Mouse (Mus musculus) c-Kit-negative CD71-positive TER-119-positive erythroid progenitor cells, embryonic 14.5 days (primary cell): ENCODE results near the gene Prss45.
"Not testable (repeated sequence)": the region's sequence is repeated elsewhere in the genome, so short reads cannot be mapped to it uniquely, and the experiment has no call there.

Source experiments
- DNase-seq: peaks from one replicate; pipeline ENCODE4 v3.0.0-alpha.2; 2013; ENCODE audit warnings: low read depth, low spot score

The Prss45 gene

GRCm38 (mm10) chr9:110834411-110834810 lies at the start of gene Prss45:
Gene Prss45 (plus strand): TSS chr9:110834588.
- no peak for DNase-seq

- DNase-seq = no peak
Measured at GRCm38 (mm10) chr9:110788169-110788568, 46.2 kb upstream of the Prss45 start.

- DNase-seq = no peak
Measured at GRCm38 (mm10) chr9:110790462-110790861, 43.9 kb upstream of the Prss45 start.

GRCm38 (mm10) chr9:110797013-110797412 lies 37.4 kb upstream of the Prss45 start:
- no peak for DNase-seq

GRCm38 (mm10) chr9:110797866-110798265 lies 36.5 kb upstream of the Prss45 start, which contains the start of gene Prss42:
Gene Prss42 (plus strand): TSS chr9:110798166.
- DNase-seq = no peak

GRCm38 (mm10) chr9:110800834-110801479 lies 33.4 kb upstream of the Prss45 start:
- DNase-seq = no peak

- no peak for DNase-seq
Measured at GRCm38 (mm10) chr9:110803294-110803693, 31.1 kb upstream of the Prss45 start.

- DNase-seq = no peak
Measured at GRCm38 (mm10) chr9:110810051-110810450, 24.3 kb upstream of the Prss45 start.

GRCm38 (mm10) chr9:110813789-110814188 lies 20.6 kb upstream of the Prss45 start, which contains the start of gene Prss44:
Gene Prss44 (plus strand): TSS chr9:110813994.
- DNase-seq = no peak

GRCm38 (mm10) chr9:110820546-110820945 lies 13.8 kb upstream of the Prss45 start:
- DNase-seq = not testable (repeated sequence)

- DNase-seq = no peak
Measured at GRCm38 (mm10) chr9:110821436-110821835, 13.0 kb upstream of the Prss45 start.

GRCm38 (mm10) chr9:110825426-110825825 lies 9.0 kb upstream of the Prss45 start:
- DNase-seq = no peak

GRCm38 (mm10) chr9:110825832-110826231 lies 8.6 kb upstream of the Prss45 start:
- no peak for DNase-seq

GRCm38 (mm10) chr9:110826390-110826789 lies 8.0 kb upstream of the Prss45 start, which contains the start of gene Prss43:
Gene Prss43 (plus strand): TSS chr9:110826690.
- no peak for DNase-seq

GRCm38 (mm10) chr9:110833021-110833420 lies 1.4 kb upstream of the Prss45 start:
- no peak for DNase-seq

GRCm38 (mm10) chr9:110834961-110835360 lies 573 bp downstream of the Prss45 start:
- no peak for DNase-seq

- DNase-seq = no peak
Measured at GRCm38 (mm10) chr9:110836112-110836511, 1.7 kb downstream of the Prss45 start.

- no peak for DNase-seq
Measured at GRCm38 (mm10) chr9:110840905-110841304, 6.5 kb downstream of the Prss45 start.

- DNase-seq = no peak
Measured at GRCm38 (mm10) chr9:110841438-110841837, 7.0 kb downstream of the Prss45 start.

- DNase-seq = no peak
Measured at GRCm38 (mm10) chr9:110844206-110844605, 9.8 kb downstream of the Prss45 start, which contains the start of gene Prss46. Gene Prss46 (plus strand): TSS chr9:110844506.

GRCm38 (mm10) chr9:110849162-110849561 lies 14.8 kb downstream of the Prss45 start:
- DNase-seq = no peak

GRCm38 (mm10) chr9:110855903-110856302 lies 21.5 kb downstream of the Prss45 start:
- no peak for DNase-seq

- DNase-seq = no peak
Measured at GRCm38 (mm10) chr9:110856920-110857319, 22.5 kb downstream of the Prss45 start.
